Mouse (Mus musculus): ENCODE data around the gene Kansl1.
A peak's percentile ranks its signal among the peaks of the same experiment; 100 is the strongest.

The Kansl1 gene

DNA sequence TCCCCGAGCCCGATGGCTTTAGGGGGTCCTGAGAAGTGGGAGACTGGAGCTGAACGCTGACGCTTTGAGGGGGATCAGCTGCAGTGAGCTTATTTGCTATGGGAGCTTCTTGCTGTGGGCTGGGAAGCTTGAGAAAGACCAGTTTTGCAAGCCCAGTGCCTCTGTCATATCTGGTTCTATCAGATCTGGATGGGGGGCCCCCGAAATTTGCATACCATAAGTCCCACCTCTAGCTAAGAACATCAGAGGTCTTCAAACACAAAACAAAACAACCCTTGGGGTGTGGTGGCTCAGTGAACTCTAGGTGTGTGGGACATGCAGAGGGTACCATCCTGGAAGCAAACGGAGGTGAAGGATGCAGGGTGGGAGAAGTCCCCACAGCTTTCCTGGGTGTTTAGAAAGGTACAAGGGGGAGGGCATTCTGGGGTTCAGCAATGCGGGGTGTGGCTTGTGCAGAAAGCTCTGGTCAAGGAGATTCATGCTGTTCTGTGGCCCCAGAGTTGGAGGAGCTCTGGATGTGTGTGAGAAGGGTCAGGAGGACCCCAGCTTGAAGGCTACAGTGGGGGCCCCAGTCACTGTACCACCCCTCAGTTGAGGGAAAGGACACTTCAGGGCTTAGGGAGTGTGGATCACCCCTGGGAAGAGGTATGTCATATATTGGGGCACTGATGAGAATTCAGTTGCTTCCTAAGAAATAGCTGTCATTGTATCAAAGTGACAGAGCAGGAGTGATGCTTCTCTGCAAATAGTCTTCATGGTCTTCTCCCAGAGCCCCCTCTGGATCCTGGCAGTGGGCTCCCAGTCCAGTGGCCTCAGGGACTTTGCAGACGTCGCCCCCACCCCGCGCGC lies 159.1 kb downstream of the Kansl1 start:
- no peak for DNase-seq (ENCODE audit: low spot score in 2 of 2)

DNA sequence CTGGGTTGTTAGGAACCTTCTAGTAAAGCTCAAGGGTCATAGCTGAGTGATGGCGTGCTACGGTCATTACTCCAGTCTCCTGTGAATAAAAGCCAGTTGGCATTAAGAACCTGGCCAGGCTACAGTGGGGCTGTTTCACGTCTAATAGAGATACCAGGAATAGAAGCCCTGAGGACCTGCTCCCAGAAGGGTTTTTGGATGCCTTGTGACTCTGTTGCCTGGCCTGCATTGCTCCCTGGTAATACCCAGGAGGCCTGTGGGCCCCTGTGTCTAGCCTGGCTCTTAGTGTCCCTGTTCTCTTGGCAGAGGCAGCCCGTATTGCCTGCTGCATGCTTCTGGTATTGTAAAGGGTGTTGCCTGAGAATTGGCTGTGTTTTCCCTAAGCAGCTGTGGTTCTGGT lies 161.5 kb downstream of the Kansl1 start:
- no peak for DNase-seq (ENCODE audit: low spot score in 2 of 2)

DNA sequence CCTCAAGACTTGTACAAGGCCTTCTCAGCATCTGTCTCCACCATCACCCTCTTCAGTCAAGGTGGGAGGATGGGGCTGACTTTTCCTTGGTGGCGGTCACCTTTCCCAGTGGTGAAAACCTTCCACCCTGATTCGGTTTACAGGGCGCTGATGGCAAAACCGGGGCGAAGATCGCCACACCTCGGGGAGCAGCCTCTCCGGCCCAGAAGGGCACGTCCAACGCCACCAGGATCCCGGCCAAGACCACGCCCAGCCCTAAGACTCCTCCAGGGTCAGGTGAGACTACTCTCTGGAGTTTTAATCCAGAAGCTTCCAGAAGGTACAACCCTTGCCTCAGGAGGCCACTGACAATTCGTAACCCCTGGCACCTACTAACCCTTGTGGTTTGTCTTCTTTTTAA lies 162.2 kb downstream of the Kansl1 start:
- no peak for DNase-seq (ENCODE audit: low spot score in 2 of 2)

DNA sequence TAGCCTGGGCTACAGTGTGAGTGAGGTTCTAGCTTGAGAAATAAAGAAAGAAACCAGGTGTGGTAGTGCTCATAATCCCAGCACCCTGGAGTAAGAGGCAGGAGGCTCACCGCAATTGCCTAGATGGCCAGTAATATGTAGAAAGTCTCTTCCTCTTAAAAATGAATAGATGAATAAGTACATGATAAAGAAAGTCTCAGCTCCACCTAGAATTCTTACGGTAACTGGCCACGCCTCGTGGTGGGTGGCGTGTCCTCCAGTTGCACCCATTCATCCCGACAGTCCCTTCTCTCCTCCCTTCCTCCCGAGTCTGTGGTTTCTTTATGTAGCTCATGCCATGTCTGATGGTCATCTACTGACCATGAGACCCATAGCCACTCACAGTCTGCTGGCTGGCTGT lies 162.9 kb downstream of the Kansl1 start:
- no peak for DNase-seq (ENCODE audit: low spot score in 2 of 2)

DNA sequence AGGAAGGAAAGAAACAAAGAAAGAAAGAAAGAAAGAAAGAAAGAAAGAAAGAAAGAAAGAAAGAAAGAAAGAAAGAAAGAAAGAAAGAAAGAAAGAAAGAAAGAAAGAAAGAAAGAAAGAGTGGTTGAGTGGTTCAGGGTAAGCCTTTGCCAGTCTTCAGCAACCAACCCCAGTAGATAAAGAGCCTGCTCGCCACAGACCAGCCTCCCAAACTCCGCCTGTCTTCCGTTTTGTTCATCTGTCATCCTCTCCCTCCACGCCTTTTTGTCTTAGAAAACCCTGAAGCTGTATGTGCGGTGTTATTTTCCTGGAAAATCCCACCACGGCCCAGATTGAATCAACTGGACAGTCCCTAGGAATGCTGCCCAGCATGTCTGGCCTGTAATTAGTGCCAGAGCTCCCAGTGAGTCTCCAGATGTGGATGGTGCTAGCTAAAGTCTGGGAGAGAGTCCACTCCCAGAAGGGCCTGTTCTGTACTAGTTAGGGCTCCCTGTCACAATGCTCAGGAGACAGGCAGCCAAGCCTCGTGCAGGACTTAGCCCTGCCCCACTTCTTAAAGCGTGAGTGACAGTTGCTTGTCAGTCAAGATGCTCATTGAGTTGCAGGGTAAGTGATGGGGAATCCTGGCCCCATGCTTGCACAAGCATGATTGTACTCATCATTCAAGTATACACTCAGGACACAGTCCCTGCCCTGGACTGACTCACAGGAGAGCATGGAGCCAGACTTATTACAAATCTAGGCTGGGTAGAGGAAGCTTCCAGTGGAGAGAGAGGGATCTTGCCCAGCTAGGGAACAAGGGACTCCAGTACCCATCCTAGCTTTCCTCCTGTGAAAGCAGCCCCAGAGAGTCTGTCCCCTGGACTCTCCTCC lies 165.3 kb downstream of the Kansl1 start:
- DNase-seq (ENCODE audit: low spot score in 2 of 2): no peak

DNA sequence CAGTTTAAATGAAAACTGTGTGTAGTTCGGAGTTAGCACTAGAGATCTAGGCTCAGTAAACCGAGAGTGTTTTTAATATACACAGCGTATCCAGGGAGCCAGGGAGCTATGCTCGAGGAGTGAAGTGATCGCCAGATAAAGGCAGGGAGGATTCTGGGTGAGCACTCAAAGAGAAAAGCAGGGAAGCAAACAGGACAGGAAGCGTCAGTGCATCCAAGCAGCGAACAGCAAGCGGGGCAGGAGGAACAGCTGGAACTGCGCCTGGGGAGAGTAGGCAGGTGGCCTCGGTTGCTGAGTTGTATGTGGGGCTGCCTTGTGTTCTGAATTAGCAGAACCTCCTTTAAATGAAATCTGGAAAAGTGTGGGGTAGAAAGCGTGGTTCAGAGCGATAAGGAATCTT lies 166.0 kb downstream of the Kansl1 start:
- DNase-seq (ENCODE audit: low spot score in 2 of 2): no peak

DNA sequence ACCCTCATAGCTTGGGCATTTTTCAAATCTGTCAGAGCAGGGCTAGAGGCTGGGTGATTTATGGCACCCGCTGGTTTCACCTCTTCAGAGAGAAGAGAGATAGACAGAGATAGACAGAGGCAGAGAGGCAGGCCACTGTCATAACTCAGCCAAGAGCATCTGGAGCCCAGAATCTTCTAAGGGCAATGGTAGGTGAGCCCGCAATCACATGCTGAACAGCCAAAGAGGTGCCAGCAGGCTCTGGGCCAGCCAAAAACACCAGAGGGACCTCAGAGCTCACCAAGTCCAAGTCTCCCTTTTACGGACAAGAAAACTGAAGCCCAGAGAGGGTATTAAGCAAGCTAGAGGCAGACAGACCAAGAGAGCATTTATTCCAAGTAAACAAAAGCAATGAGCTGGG lies 171.0 kb downstream of the Kansl1 start:
- no peak for DNase-seq (ENCODE audit: low spot score in 2 of 2)

DNA sequence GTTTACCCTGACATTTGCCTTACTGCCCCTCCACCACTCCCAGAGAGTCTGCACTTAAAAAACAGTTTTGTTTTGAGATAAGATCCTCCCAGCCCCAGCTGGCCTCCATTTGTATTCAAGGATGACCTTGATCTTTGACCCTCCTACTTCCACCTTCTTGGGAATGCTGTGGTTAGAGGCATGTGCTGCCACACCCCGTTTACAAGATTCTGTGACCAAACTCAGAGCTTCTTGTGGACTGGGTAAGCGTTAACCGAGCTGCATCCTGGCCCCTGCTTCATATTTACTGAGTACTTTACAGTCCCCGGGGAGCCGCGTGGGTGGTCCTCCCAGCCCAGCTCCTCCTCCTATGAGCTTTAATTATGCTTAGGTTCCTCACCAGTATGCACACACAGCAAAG lies 173.0 kb downstream of the Kansl1 start:
- no peak for DNase-seq (ENCODE audit: low spot score in 2 of 2)

DNA sequence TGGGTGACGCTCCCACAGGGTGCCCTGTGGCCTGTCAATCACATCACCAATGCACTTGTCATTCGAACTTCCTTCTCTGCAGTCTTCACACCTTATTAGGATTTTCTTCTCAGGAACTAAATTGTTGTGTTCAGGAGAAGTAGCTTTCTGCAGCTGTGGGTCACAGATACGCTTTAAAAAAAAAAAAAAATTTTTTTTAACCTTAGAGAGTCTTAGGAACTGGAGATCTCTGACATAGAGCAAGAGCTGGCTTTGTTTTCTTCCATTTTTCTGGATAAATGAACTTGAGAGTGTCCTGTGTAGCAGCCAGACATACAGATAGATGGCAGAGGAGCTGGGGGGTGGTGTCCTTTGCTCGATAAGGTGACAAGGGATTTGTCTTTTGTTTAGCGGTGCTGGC lies 173.5 kb downstream of the Kansl1 start:
- no peak for DNase-seq (ENCODE audit: low spot score in 2 of 2)

DNA sequence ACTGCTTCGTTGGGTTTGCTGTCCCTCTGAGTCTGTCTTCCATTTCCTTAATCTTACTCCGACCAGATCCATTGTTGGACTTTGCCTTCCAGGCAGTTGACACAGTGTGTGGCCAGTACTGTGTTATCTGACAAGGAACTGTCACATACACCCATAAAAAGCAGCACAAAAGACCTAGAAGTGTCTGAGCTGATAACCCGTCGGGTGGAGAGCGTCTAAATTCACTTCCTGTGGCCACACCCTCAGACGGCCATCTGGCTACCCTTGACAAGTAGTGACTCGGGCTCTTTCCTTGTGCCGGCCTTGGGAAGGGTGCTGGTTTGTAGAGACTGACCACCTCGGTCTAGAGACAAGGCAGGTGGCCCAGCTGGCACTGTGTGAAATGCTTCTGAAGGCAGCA lies 175.4 kb downstream of the Kansl1 start:
- DNase-seq (ENCODE audit: low spot score in 2 of 2): no peak

DNA sequence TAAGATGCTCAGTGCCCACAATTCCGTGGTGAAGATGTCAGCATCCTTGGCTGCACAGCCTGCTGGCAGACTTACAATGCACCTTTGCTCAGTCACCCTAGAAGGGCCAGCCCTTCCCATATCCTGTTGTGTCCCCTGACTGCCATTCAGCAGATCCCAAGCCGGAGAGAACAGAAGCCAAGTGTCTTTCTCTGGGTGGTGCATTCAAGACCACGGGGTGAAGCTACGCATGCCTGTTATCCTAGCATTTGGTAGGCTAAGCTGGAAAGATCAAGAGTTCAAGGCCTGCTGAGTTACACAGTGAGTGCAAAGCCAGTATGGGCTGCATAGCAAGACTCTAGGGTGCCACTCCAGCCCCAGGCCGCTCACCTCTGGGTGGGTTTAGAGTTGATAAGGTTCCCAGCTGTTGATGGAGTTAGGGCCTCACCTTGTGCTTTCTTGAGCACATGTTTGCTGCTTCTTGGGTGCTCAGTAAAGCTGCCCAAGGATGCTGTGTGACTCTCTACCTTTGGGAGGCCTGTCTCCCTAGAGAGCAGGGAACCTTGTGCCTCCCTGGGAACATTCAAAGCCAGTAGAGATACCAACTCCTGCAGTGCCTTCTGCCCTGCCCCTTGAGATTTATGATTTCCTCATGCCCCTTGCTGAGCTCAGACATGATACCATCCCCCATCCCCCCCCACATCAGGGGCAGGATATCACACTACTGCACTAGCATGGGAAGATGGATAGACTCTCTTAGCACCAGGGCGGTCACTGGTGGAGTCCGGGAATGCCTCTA lies 176.0 kb downstream of the Kansl1 start:
- no peak for DNase-seq (ENCODE audit: low spot score in 2 of 2)

DNA sequence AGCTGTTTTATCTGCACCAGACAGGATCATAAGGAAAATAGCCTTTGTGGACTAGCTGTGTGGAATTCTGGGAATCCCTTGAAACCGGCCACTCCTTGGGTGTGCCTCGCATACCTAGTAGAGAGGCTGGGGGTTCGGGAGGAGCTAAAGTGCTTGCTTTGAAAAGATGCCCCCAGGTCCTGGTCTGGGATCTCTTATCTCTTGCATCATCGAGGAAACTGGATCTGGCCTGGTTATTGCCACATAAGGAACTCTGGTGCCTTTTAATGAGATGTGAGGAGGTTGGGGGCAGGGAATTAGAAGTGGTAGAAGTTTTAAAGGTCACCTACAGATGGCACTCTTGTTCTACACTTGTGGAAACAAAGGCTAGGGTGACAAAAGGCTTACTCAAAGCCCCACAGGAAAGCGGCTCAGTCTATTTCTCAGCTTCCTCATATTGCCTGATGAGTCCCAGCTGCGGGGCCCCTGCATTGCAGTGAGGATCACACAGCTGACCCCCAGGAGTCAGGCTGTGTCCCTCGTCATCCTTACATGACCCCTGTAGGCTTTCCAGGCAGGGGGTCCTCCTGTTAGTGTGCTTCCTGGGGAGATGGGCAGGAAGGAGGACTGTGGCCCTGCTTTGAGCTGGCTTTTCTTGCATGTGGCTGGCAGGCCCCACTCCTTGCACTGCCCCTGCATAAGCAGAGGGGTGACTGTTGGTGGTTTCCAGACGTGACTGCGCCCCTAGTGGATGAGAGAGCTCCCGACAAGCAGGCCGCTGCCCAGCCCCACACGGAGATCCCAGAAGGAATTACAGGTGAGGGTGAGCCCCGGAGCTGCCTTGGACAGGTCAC lies 179.2 kb downstream of the Kansl1 start:
- peak; percentile 48 to 61 for DNase-seq (ENCODE audit: low spot score in 2 of 2)

DNA sequence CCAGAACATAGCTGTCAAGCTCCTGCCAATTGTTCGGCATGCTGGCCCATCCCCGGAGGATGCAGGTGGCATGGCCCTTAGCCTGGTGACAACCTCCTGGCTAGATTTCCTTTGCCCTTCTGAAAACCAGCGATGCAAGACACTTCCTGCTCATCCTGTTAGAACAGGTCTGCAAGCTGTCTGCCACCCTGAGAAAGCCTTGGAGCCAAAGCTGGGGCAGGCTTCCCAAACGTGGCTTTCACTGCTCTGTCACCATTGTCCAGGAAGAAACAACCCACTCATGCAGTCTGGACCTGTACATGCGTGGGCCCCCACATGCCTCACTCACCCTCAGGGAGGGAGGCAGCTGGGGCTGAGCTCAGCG lies 179.8 kb downstream of the Kansl1 start:
- peak in 1 of 2 experiments; percentile 35 for DNase-seq (ENCODE audit: low spot score in 2 of 2)

DNA sequence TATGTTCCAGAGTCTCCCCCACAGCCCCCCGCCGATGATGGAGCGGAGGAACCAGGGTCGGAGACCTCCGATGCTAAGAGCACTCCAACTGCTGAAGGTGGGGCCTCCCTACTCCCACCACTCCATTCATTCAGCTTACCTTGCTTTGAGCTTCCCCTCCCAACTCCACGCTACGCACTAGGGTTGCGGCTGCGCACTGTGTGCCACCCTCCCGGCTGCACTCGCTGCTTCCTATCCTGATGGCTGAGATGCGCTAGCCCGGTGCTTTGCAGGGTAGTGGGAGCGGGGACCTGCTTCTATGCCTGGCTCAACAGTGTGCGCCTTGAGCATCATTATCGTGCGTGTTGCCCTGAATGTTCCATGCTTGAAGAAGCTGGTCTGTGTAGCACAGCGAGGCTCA lies 181.5 kb downstream of the Kansl1 start:
- DNase-seq (ENCODE audit: low spot score in 2 of 2): no peak
